Mouse (Mus musculus): ENCODE measurements at regions not wholly inside any gene's neighbourhood (a gene's known extent, or its start where the extent isn't known, plus 50 kb on each side); places are given as distances from the start of the nearest gene placed in this dataset.
A peak's percentile ranks its signal among the peaks of the same experiment; 100 is the strongest.

DNA sequence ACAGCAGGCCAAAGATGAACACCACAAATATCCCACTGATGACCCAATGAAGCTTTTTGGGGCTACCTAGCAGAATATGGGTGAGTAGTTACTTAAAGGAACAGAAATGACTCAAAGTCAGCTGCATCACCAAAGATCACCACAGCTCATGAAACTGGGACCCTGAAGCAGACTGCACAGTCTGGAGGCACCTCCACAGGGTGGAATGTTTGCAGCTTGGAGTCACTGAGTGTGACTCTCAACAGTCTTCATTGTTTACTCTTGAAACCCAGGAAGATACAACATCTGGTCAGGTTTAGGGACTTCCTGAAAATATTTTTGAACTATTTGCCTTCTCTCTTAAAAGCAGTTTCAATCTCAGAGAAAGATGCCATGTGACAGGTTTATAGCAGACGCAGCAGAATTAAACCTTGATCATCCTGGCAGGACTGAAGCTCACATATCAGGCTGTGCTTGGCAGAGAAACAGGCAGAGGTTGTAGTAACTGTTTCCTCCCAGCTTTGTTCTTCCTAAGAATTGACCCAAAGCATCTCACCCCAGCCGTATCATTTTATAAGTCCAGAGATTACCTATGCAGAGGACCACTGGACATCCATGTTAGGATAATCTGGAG is 944.1 kb upstream of the Adgrl4 start:
- Histone ChIP-seq H3K4me1 (replicated peaks) (no peaks in the 10 kb centered on the region), H3K4me3 (replicated peaks) (no peak overlapping the region), H3K27me3 (no peaks in the 10 kb centered on the region), H3K9me3 (replicated peaks) (no peaks in the 10 kb centered on the region), H3K27ac (replicated peaks) (no peak overlapping the region), H3K9ac (no peak overlapping the region), H3K4me2 (no peak overlapping the region), H3K36me3 (replicated peaks) (no peaks in the 10 kb centered on the region)
- ATAC-seq (ENCODE audit: insufficient read depth), result no peak
- 59% methylated on average over 2 of the region's 2 CpGs for WGBS (ENCODE audit: insufficient replicate concordance)

DNA sequence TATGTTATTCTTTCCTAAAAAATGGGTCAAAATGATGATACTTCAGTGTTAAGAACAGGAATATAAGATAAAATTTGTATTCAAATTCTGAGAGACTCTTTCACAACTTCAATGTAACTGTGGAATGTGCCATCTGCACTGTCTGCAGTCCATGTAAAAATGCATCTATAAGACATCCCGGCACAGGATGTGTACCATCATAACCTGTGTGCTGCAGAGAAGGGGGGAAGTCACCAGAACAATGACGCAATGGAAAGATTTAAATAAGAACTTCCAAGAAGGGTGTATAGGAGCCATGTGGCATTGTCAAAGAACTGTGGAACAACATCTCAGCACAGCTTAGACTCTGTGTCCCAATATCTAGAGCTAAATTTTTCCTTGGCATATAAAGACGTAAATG is 906.7 kb upstream of the Adgrl4 start:
- H3K27ac ChIP-seq (replicated peaks), result no peak overlapping the region
- WGBS (ENCODE audit: insufficient replicate concordance), result 71% methylated on average over 3 of the region's 3 CpGs
- no peak for ATAC-seq (ENCODE audit: insufficient read depth)
- no peak overlapping the region for H3K4me2 ChIP-seq
- H3K9ac ChIP-seq, result no peak overlapping the region
- H3K4me1 ChIP-seq (replicated peaks), result no peaks in the 10 kb centered on the region
- H3K4me3 ChIP-seq (replicated peaks), result no peak overlapping the region
- H3K36me3 ChIP-seq (replicated peaks), result no peaks in the 10 kb centered on the region
- H3K9me3 ChIP-seq (replicated peaks), result no peaks in the 10 kb centered on the region
- H3K27me3 ChIP-seq, result no peaks in the 10 kb centered on the region

DNA sequence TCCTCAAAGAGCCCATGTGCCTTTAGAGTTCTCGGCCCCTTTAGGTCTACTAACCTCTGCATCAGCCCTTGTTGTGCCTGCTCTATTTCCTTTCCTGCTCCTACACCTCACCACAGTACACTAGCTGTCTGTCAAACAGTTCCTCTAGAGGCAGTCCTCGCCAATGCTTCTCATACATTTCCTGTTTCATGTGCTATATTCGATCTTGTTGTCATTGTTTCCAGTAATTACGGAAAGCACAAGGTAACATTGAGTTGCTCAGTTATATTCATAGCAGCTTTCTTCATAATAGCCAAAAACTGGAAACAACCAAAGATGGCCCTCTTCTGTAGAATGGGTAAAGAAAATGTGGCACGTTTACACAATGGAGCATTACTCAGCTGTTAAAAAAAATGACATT is 894.6 kb upstream of the Adgrl4 start:
- no peak overlapping the region for H3K4me3 ChIP-seq (replicated peaks)
- no peaks in the 10 kb centered on the region for H3K36me3 ChIP-seq (replicated peaks)
- no peak overlapping the region for H3K4me2 ChIP-seq
- no peak for ATAC-seq (ENCODE audit: insufficient read depth)
- no peak overlapping the region for H3K9ac ChIP-seq
- H3K4me1 ChIP-seq (replicated peaks), result no peaks in the 10 kb centered on the region
- no peaks in the 10 kb centered on the region for H3K9me3 ChIP-seq (replicated peaks)
- 45% methylated on average over 5 of the region's 5 CpGs for WGBS (ENCODE audit: insufficient replicate concordance)
- no peaks in the 10 kb centered on the region for H3K27me3 ChIP-seq
- H3K27ac ChIP-seq (replicated peaks), result no peak overlapping the region

DNA sequence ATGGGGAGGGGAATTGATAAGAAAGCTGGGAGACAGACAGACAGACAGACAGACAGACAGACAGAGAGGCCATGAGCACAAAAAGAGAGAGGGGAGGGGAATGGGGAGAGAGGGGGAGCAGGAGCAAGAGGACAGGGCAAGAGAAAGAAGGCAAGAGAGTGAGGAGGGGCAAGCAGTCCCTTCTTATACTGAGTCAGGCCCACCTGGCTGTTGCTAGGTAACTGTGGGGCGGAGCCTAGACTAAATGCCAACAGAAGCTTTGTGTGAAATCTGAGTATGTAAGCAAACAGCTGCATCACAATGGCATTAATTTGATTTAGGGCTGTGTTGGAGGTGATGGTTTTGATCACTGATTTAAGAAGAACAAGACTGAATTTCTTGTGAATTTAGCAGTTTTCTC is 849.2 kb upstream of the Adgrl4 start:
- no peak overlapping the region for H3K4me3 ChIP-seq (replicated peaks)
- H3K27me3 ChIP-seq, result no peaks in the 10 kb centered on the region
- no peaks in the 10 kb centered on the region for H3K36me3 ChIP-seq (replicated peaks)
- H3K4me2 ChIP-seq, result no peak overlapping the region
- H3K4me1 ChIP-seq (replicated peaks), result no peaks in the 10 kb centered on the region
- no peak for ATAC-seq (ENCODE audit: insufficient read depth)
- no peaks in the 10 kb centered on the region for H3K9me3 ChIP-seq (replicated peaks)
- no peak overlapping the region for H3K27ac ChIP-seq (replicated peaks)
- H3K9ac ChIP-seq, result no peak overlapping the region
- WGBS (ENCODE audit: insufficient replicate concordance), result 37% methylated on average over 1 of the region's 1 CpGs

DNA sequence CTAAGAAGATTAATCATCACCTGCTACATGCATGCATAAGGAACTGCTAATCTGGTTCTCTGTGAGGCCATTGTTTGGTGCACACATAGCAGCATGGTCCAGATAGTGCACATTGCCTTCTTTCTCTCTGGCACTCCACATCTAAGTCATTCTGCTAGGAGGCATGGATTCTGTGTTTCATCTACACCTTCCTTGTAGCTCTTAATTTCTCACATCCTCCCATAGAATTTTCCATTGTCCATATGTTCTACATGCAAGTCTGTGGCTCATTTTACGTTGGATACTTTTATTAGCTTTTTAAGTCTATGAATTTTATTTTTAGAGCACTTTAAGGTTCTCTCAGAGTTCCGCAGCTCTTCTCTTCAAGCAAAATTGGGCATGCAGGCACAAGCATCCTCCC is 846.7 kb upstream of the Adgrl4 start:
- WGBS (ENCODE audit: insufficient replicate concordance), result 57% methylated on average over 2 of the region's 2 CpGs
- Histone ChIP-seq H3K4me3 (replicated peaks) (no peak overlapping the region), H3K9ac (no peak overlapping the region)

DNA sequence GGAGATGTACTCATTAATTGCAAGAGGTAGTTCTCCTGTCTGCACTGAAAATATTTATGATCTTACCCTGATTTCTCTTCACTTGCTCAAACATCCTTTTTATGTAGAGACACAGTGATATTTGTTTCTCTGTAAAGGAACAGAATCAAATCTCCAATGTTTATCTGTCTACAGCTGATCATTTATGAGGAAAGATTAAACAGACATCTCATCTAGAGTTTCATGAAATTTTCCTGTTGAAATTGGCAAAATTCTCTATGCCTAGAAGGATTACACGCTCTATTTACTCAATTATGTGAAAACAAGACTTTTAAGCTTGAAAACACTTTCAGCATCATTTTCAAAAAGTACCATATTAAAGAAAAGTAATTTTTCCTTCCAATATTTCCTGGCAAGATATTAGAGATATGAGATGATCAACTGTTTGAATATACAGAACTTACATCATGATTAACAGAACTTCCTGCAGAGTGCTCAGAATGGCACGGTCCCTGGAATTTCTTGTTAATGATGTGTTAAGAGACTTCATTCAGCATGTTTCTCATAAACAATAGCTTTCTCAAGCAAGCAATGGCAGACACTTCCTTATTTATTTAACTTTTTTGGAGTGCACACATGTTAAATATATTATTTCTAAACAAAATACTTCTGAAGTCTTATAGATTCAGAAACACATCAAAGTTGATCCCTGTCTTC is 834.1 kb upstream of the Adgrl4 start:
- H3K36me3 ChIP-seq (replicated peaks), result no peaks in the 10 kb centered on the region
- no peaks in the 10 kb centered on the region for H3K27me3 ChIP-seq
- H3K27ac ChIP-seq (replicated peaks), result no peak overlapping the region
- H3K9ac ChIP-seq, result no peak overlapping the region
- no peak overlapping the region for H3K4me2 ChIP-seq
- no peak for ATAC-seq (ENCODE audit: insufficient read depth)
- no peaks in the 10 kb centered on the region for H3K4me1 ChIP-seq (replicated peaks)
- H3K4me3 ChIP-seq (replicated peaks), result no peak overlapping the region
- WGBS (ENCODE audit: insufficient replicate concordance), result 62% methylated on average over 2 of the region's 2 CpGs
- no peaks in the 10 kb centered on the region for H3K9me3 ChIP-seq (replicated peaks)

More for the DNA sequence above, 846.7 kb upstream of the Adgrl4 start:
- no peak overlapping the region for H3K27ac ChIP-seq (replicated peaks)
- H3K36me3 ChIP-seq (replicated peaks), result no peaks in the 10 kb centered on the region
- no peaks in the 10 kb centered on the region for H3K9me3 ChIP-seq (replicated peaks)
- H3K4me1 ChIP-seq (replicated peaks), result no peaks in the 10 kb centered on the region
- no peaks in the 10 kb centered on the region for H3K27me3 ChIP-seq
- ATAC-seq (ENCODE audit: insufficient read depth), result no peak
- H3K4me2 ChIP-seq, result no peak overlapping the region

DNA sequence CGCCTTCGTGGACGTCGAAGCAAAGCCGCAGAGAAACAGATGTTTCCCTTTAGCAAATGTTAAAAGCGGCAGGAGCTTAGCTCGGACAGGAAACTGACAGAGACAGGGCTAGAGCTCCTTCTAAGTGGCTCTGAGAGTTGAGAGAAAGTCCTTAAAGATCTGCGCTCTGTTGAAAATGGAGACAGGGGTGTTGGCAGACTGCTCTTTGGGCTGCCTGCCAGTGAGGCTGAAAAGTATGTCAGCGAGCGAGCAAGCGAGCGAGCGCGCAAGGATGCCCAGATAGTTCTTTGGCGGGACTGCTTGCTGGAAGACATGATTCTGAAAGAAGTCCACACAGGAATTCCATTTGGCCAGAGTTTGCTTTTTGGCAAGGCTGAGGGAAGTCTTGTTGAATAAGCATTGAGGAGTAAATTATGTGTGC is 827.0 kb upstream of the Adgrl4 start:
- Histone ChIP-seq H3K4me1 (replicated peaks) (no peaks in the 10 kb centered on the region), H3K9me3 (replicated peaks) (no peaks in the 10 kb centered on the region), H3K27me3 (no peaks in the 10 kb centered on the region), H3K4me2 (peak overlapping the region; percentile 18; the same call in 1 of the 2 replicates), H3K36me3 (replicated peaks) (no peaks in the 10 kb centered on the region), H3K27ac (replicated peaks) (no peak overlapping the region), H3K4me3 (replicated peaks) (no peak overlapping the region), H3K9ac (no peak overlapping the region)
- ATAC-seq (ENCODE audit: insufficient read depth), result no peak
- WGBS (ENCODE audit: insufficient replicate concordance), result 43% methylated on average over 15 of the region's 15 CpGs

DNA sequence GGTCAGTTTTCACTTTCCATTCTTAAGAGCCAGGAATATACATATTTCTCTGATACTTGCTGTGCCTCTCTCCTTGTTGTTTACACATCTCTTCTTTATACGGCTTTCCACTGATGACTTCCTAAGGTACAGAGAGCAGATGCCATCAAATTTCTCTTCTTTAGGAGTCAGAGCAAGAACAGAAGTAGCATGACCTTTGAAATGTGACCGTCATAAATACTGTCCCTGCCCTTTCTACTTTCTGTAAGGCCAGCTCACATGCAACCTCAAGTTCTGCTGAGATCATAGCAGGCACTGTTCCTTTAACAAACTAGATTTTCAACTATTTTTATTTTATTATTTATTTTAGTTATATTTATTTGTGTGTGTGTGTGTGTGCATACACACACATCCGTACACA is 800.1 kb upstream of the Adgrl4 start:
- Histone ChIP-seq H3K36me3 (replicated peaks) (no peaks in the 10 kb centered on the region), H3K4me1 (replicated peaks) (no peaks in the 10 kb centered on the region), H3K9me3 (replicated peaks) (no peaks in the 10 kb centered on the region), H3K9ac (no peak overlapping the region), H3K4me3 (replicated peaks) (no peak overlapping the region), H3K27ac (replicated peaks) (no peak overlapping the region), H3K27me3 (no peaks in the 10 kb centered on the region), H3K4me2 (no peak overlapping the region)
- no peak for ATAC-seq (ENCODE audit: insufficient read depth)
- 72% methylated on average over 3 of the region's 3 CpGs for WGBS (ENCODE audit: insufficient replicate concordance)

DNA sequence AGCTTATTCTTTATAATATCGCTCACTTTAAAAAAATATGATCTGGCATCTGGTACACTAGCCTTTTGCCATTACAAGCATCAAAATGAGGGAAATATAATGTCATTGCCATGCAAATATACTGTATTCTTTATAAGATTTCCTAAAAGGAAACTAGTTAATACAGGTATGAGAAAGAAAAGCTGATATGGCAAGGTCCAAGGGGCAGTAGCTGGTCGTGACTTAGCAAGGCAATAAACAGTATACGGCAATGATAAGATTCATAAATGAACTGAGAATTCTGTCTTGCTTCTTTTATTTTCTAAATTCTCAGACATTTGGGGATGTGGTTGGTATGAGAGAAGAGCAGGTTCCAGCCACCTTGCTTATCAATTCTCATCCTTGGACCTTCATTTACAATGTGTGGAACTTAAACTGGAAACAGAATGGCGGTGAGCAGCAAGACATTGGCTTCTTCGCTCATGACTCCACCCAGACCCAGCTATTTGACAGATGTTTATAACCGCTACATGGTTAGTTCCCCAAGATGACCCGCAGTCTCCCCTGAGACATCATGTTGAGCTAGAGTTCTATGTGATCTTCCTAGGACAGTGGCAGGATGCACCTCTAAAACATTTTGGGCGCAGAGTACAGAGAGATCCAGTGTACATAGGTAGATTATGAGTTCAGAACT is 797.5 kb upstream of the Adgrl4 start:
- no peak overlapping the region for H3K9ac ChIP-seq
- H3K36me3 ChIP-seq (replicated peaks), result no peaks in the 10 kb centered on the region
- H3K4me3 ChIP-seq (replicated peaks), result no peak overlapping the region
- H3K4me1 ChIP-seq (replicated peaks), result no peaks in the 10 kb centered on the region
- H3K27me3 ChIP-seq, result no peaks in the 10 kb centered on the region
- H3K4me2 ChIP-seq, result no peak overlapping the region
- ATAC-seq (ENCODE audit: insufficient read depth), result no peak
- 69% methylated on average over 8 of the region's 8 CpGs for WGBS (ENCODE audit: insufficient replicate concordance)
- no peak overlapping the region for H3K27ac ChIP-seq (replicated peaks)
- no peaks in the 10 kb centered on the region for H3K9me3 ChIP-seq (replicated peaks)

DNA sequence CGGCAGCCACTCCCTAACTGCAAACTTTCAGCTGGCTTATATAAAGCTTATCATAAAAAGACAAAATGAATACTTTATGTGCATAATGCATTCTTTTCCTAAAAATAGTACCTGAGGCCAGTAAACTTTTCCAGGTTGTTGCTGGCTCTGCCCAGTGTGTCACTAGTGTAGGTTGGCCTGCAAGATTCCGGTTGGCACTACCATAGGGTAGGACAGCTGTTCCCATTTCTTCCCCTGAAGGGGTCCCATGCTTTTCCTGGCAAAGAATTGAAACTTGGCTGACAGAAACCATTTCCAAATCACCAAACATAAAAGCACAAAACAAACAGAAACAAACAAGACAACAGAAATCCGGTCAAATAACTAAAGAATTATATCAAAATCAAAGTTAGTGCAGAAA is 789.6 kb upstream of the Adgrl4 start:
- H3K4me2 ChIP-seq, result no peak overlapping the region
- H3K27me3 ChIP-seq, result no peaks in the 10 kb centered on the region
- H3K4me3 ChIP-seq (replicated peaks), result no peak overlapping the region
- H3K4me1 ChIP-seq (replicated peaks), result no peaks in the 10 kb centered on the region
- no peak overlapping the region for H3K9ac ChIP-seq
- ATAC-seq (ENCODE audit: insufficient read depth), result no peak
- WGBS (ENCODE audit: insufficient replicate concordance), result 69% methylated on average over 3 of the region's 3 CpGs
- H3K9me3 ChIP-seq (replicated peaks), result no peaks in the 10 kb centered on the region
- no peak overlapping the region for H3K27ac ChIP-seq (replicated peaks)
- H3K36me3 ChIP-seq (replicated peaks), result no peaks in the 10 kb centered on the region

DNA sequence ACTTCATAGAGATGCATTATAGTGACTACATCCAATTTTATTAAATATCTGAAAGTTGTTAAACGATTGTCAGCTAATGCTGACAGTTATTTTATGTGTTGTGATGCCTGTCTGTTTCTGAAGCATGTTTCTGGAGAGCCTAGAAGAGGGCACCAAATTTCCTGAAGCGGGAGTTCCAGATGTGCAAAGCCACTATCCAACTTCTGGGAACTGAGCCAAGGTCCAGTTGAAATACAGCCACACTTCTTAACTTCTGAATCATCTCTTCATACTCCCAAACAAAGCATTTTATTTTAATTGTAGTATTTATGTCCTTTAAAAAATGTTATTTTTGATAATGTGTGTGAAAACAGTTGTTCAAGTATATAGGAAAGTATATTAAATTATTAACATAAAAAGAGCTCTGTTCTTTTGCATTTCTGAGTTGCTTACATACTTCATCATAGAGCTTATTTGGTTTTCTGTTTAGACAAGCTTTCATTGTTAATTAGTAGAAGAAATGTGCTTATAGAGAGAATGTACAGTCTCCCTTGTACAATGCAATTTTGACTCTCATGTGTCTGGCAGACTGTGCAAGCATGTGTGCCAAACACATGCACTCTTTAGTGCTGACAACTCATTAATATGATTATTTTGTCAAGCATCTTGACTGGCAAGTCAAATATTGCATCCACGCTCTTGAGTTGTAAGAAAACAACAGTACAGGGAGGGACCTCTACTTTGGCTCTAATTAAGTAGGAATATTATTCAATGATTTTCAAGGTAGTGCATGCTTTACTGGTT is 787.7 kb upstream of the Adgrl4 start:
- H3K9ac ChIP-seq, result no peak overlapping the region
- ATAC-seq (ENCODE audit: insufficient read depth), result no peak
- H3K36me3 ChIP-seq (replicated peaks), result no peaks in the 10 kb centered on the region
- no peak overlapping the region for H3K27ac ChIP-seq (replicated peaks)
- H3K4me1 ChIP-seq (replicated peaks), result no peaks in the 10 kb centered on the region
- 53% methylated on average over 3 of the region's 3 CpGs for WGBS (ENCODE audit: insufficient replicate concordance)
- no peak overlapping the region for H3K4me3 ChIP-seq (replicated peaks)
- no peak overlapping the region for H3K4me2 ChIP-seq
- H3K9me3 ChIP-seq (replicated peaks), result no peaks in the 10 kb centered on the region
- no peaks in the 10 kb centered on the region for H3K27me3 ChIP-seq

All from liver, embryonic 15.5 days (tissue).